Mouse (Mus musculus) midbrain, embryonic 15.5 days (tissue): ENCODE data around the gene Trat1. TPM values are rescaled to one million over a fixed set of nuclear protein-coding genes. Genes with fewer than 3 reads are reported as not detected.

Source experiments
- ATAC-seq: fragments of 200-750 bp; cut with Nextera tagmentation; replicated peaks from 2 replicates; pipeline ENCODE4 v1.8.0; 2017; ENCODE audit warnings: moderate TSS enrichment
- H3K27ac ChIP-seq: fragments of 300-500 bp; sonication (generic); 2 replicates; pipeline ENCODE4 v1.5.1; 2015; ENCODE audit warnings: mild to moderate bottlenecking, inconsistent platforms
- H3K27me3 ChIP-seq: fragments of 300-500 bp; sonication (generic); replicated peaks from 2 replicates; pipeline ENCODE4 v1.6.1; 2015; ENCODE audit warnings: inconsistent platforms
- H3K36me3 ChIP-seq: fragments of 300-500 bp; sonication (generic); replicated peaks from 2 replicates; pipeline ENCODE4 v1.6.1; 2015; ENCODE audit warnings: inconsistent platforms
- H3K4me1 ChIP-seq: fragments of 300-500 bp; sonication (generic); 2 replicates; pipeline ENCODE4 v1.6.1; 2015; ENCODE audit warnings: inconsistent platforms
- H3K4me2 ChIP-seq: fragments of 300-500 bp; sonication (generic); 2 replicates; pipeline ENCODE4 v1.6.1; 2015; ENCODE audit warnings: inconsistent platforms, mild to moderate bottlenecking, moderate library complexity
- H3K4me3 ChIP-seq: fragments of 300-500 bp; sonication (generic); 2 replicates; pipeline ENCODE4 v1.5.1; 2015; ENCODE audit warnings: mild to moderate bottlenecking, inconsistent platforms
- H3K9ac ChIP-seq: fragments of 300-500 bp; sonication (generic); 2 replicates; pipeline ENCODE4 v1.6.1; 2015; ENCODE audit warnings: mild to moderate bottlenecking, inconsistent platforms
- H3K9me3 ChIP-seq: fragments of 300-500 bp; sonication (generic); 2 replicates; pipeline ENCODE4 v1.6.1; 2016; ENCODE audit warnings: inconsistent platforms
- WGBS: fragments of 180-500 bp; shearing (Covaris S2); methylation state at CpG from one replicate; pipeline ENCODE4 v1.1.7; 2015; ENCODE audit warnings: mixed read lengths; 5-methylcytosine and 5-hydroxymethylcytosine counted together
- polyA plus RNA-seq: library from polyadenylated mRNA; unstranded; fragments of >200 nt; fragmentation: Nextera tagmentation; extraction: Ambion mirVana; gene quantifications from 2 replicates; pipeline ENCODE4 v1.2.1, GENCODE M21; 2015

Trat1 gene
- polyA plus RNA-seq, 1 experiment from 2014 or later, result not detected

DNA sequence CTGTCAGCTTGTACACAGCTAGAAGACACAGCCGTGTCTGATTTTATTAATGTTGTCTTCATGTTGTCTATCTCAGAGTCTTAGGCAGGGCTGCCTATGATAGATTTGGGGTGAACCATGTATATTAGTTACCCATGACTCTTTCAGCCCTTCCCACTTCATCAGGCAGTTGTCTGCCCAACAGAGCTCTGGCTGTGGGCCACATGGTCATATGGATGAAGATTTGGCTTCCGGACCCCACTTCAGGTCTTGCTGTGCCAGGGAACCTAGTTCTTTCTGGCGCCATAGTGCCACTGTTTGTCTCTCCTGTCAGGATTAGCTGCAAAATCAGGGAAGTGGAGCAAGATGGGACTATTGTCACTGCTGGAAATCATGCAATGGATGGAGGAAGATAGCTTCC lies 69.9 kb downstream of the Trat1 start:
- H3K4me3 ChIP-seq, result no peak overlapping the region
- no peaks in the 10 kb centered on the region for H3K36me3 ChIP-seq
- H3K4me2 ChIP-seq, result no peak overlapping the region
- no peak overlapping the region for H3K27ac ChIP-seq
- no peaks in the 10 kb centered on the region for H3K27me3 ChIP-seq
- WGBS, result 94% methylated on average over 3 of the region's 3 CpGs
- no peak for ATAC-seq
- H3K9ac ChIP-seq, result no peak overlapping the region
- no peaks in the 10 kb centered on the region for H3K9me3 ChIP-seq
- H3K4me1 ChIP-seq, result no peaks in the 10 kb centered on the region

Other genes with a start within 250 kb of the Trat1 start
- gene Retnlb, start 44.8 kb upstream of the Trat1 start, polyA plus RNA-seq, result not detected in 2 replicates
- gene Retnla, start 70.5 kb upstream of the Trat1 start, polyA plus RNA-seq, result not detected in 2 replicates
- gene Retnlg, start 100.6 kb upstream of the Trat1 start, polyA plus RNA-seq, result not detected in 2 replicates
- 52.9 and 57.5 TPM in 2 replicates for gene Dzip3, start 222.1 kb upstream of the Trat1 start, polyA plus RNA-seq
- gene Cip2a, start 222.2 kb upstream of the Trat1 start, polyA plus RNA-seq, result 6.0 and 6.5 TPM in 2 replicates